9 mouse cellular contexts compared by ENCODE assay signal in the genomic region with DNA sequence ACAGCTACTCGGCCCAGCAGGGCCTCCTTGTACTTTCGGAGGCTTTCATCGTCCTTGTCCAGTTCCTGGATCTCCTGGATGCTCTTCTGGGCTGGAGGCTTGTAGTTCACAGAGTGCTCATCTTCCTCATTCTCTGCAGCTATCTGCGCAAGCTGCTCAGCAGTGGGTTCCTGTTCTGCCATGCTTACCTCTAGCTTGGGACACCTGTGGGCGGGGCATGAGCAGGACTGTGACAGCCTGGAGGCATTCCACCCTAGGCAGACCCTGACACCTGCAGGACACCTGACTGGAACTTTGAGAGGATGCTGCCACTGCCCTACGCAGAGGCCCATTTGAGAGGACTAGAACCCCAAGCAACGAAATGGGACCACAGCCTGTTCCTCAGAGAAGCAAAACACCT. TPM values are rescaled to one million over a fixed set of nuclear protein-coding genes. Genes with fewer than 3 reads are reported as not detected.
A peak's percentile ranks its signal among the peaks of the same experiment; 100 is the strongest.
DNase-seq lines count a peak whose midpoint lies in the region; ATAC-seq lines count a peak whose summit lies in the region.
"Had no signal": no experiment of that assay in that cellular context is flagged by ENCODE, and none has a peak within 500 bp of the region (broad histone marks: within the 10 kb centered on the region; RNA-seq: fewer than 3 reads in every experiment).

No protein-coding gene starts in this region.

- 53% methylated on average over 7 of the region's 7 CpGs for WGBS in heart, embryonic 14.5 days
- WGBS in midbrain, embryonic 11.5 days: 65% methylated on average over 7 of the region's 7 CpGs

- no peaks in the 10 kb centered on the region for H3K27me3 ChIP-seq in heart, embryonic 14.5 days (ENCODE audit: control insufficient read depth, insufficient read depth, low read length)
- no peaks in the 10 kb centered on the region for H3K27me3 ChIP-seq in midbrain, embryonic 11.5 days (ENCODE audit: control insufficient read depth, insufficient read depth, low read length)
- H3K27me3 ChIP-seq: Patski had no signal

- H3K36me3 ChIP-seq in heart, embryonic 14.5 days (ENCODE audit: control insufficient read depth, insufficient read depth, low read length): peaks cover 47% of the 10 kb centered on the region
- H3K36me3 ChIP-seq in midbrain, embryonic 11.5 days (ENCODE audit: control insufficient read depth, insufficient read depth, low read length): peaks cover 25% of the 10 kb centered on the region

- peak overlapping the region; percentile 95 for H3K9ac ChIP-seq in heart, embryonic 14.5 days (ENCODE audit: low read length)
- H3K9ac ChIP-seq in midbrain, embryonic 11.5 days (ENCODE audit: low read length): peak overlapping the region; percentile 96

- peak; percentile 56 for DNase-seq in cerebellum, adult 9-10 months
- DNase-seq in cerebellum, adult 11 months: no peak
- peak; percentile 29 for DNase-seq in ZHBTc4 (ENCODE audit: low read depth, low spot score)
- peak; percentile 49 to 60 for DNase-seq in kidney, postnatal 36 days
- DNase-seq in midbrain, embryonic 11.5 days (ENCODE audit: low spot score, missing footprints): no peak
- DNase-seq in frontal cortex, postnatal 14 days (ENCODE audit: low spot score in 2 of 2): no peak
- no peak for DNase-seq in frontal cortex, adult 2 months (ENCODE audit: extremely low spot score in 1 of 2, low spot score in 1 of 2)

- 0 out of 2 replicates have a peak, but pooled peaks cover 3% of the 10 kb centered on the region for H3K9me3 ChIP-seq in heart, embryonic 14.5 days (ENCODE audit: control insufficient read depth, low read length)
- H3K9me3 ChIP-seq in midbrain, embryonic 11.5 days (ENCODE audit: control insufficient read depth, low read length): no peaks in the 10 kb centered on the region; the same call in 1 of the 2 replicates

- peak overlapping the region; percentile 93 for H3K4me2 ChIP-seq in heart, embryonic 14.5 days (ENCODE audit: low read length)
- peak overlapping the region; percentile 96 for H3K4me2 ChIP-seq in midbrain, embryonic 11.5 days

- peaks cover 21 to 23% of the 10 kb centered on the region in 2 experiments for H3K4me1 ChIP-seq in heart, embryonic 14.5 days (ENCODE audit: control insufficient read depth in 2 of 2, insufficient read depth in 2 of 2, low read length in 2 of 2)
- peaks cover 22% of the 10 kb centered on the region for H3K4me1 ChIP-seq in midbrain, embryonic 11.5 days (ENCODE audit: control insufficient read depth, insufficient read depth, low read length)

- peak overlapping the region; percentile 81 to 91 for H3K4me3 ChIP-seq in heart, embryonic 14.5 days (ENCODE audit: control insufficient read depth in 1 of 2, insufficient read depth in 1 of 2, low read depth in 1 of 2, low read length in 2 of 2)
- H3K4me3 ChIP-seq in midbrain, embryonic 11.5 days (ENCODE audit: low read depth, low read length): peak overlapping the region; percentile 100

- ATAC-seq in heart, embryonic 14.5 days (ENCODE audit: insufficient number of reproducible peaks, insufficient read depth, low FRiP score, low read depth): no peak
- ATAC-seq in midbrain, embryonic 11.5 days (ENCODE audit: low FRiP score): no peak
- ATAC-seq: Patski had no signal

- peak overlapping the region; percentile 80 to 91; a peak in 3 of 4 replicates for H3K27ac ChIP-seq in heart, embryonic 14.5 days (replicated peaks in 1 of 2; ENCODE audit: control insufficient read depth in 1 of 2, insufficient read depth in 1 of 2, low read depth in 2 of 2, low read length in 2 of 2)
- no peak overlapping the region for H3K27ac ChIP-seq in midbrain, embryonic 11.5 days (ENCODE audit: low read depth, low read length)

RNA-seq across cellular contexts. Expression of a gene that starts 1.2 kb away (rescaled TPM):
- 360 and 367 TPM in 2 replicates for polyA plus RNA-seq in heart, embryonic 14.5 days (2014; fragmentation: Nextera tagmentation; extraction: Ambion mirVana)
- polyA plus RNA-seq in midbrain, embryonic 11.5 days (2014; fragmentation: Nextera tagmentation; extraction: Ambion mirVana): 521 and 583 TPM in 2 replicates
- polyA plus RNA-seq in frontal cortex, adult 2 months (2012; rRNA removed): 408 and 428 TPM in 2 replicates

RNA-seq across cellular contexts. Expression of a gene that starts 7.1 kb away (rescaled TPM):
- polyA plus RNA-seq in heart, embryonic 14.5 days (2014; fragmentation: Nextera tagmentation; extraction: Ambion mirVana): 431 and 451 TPM in 2 replicates
- polyA plus RNA-seq in midbrain, embryonic 11.5 days (2014; fragmentation: Nextera tagmentation; extraction: Ambion mirVana): 492 and 493 TPM in 2 replicates
- polyA plus RNA-seq in frontal cortex, adult 2 months (2012; rRNA removed): 103 and 109 TPM in 2 replicates

RNA-seq across cellular contexts. Expression of a gene that starts 18.0 kb away (rescaled TPM):
- polyA plus RNA-seq in heart, embryonic 14.5 days (2014; fragmentation: Nextera tagmentation; extraction: Ambion mirVana): 251 and 254 TPM in 2 replicates
- polyA plus RNA-seq in midbrain, embryonic 11.5 days (2014; fragmentation: Nextera tagmentation; extraction: Ambion mirVana): 820 and 827 TPM in 2 replicates
- 46.3 and 53.0 TPM in 2 replicates for polyA plus RNA-seq in frontal cortex, adult 2 months (2012; rRNA removed)

RNA-seq across cellular contexts. Expression of a gene that starts 18.0 kb away (rescaled TPM):
- 223 and 251 TPM in 2 replicates for polyA plus RNA-seq in heart, embryonic 14.5 days (2014; fragmentation: Nextera tagmentation; extraction: Ambion mirVana)
- 178 and 204 TPM in 2 replicates for polyA plus RNA-seq in midbrain, embryonic 11.5 days (2014; fragmentation: Nextera tagmentation; extraction: Ambion mirVana)
- 143 and 170 TPM in 2 replicates for polyA plus RNA-seq in frontal cortex, adult 2 months (2012; rRNA removed)

RNA-seq across cellular contexts. Expression of a gene that starts 28.1 kb away (rescaled TPM):
- 17.5 and 18.9 TPM in 2 replicates for polyA plus RNA-seq in heart, embryonic 14.5 days (2014; fragmentation: Nextera tagmentation; extraction: Ambion mirVana)
- 0.38 TPM in 1 of 2 replicates, not detected in the other for polyA plus RNA-seq in midbrain, embryonic 11.5 days (2014; fragmentation: Nextera tagmentation; extraction: Ambion mirVana)
- polyA plus RNA-seq in frontal cortex, adult 2 months (2012; rRNA removed): 0.84 and 1.2 TPM in 2 replicates

Comparison
In these comparisons a context has a peak if more than half of its experiments do, and no peak if none do; other contexts are left out.
1. DNase-seq: peak in cerebellum, adult 9-10 months (single experiment), ZHBTc4 (single experiment) and kidney, postnatal 36 days (2 of 2); none in cerebellum, adult 11 months (single experiment), midbrain, embryonic 11.5 days (single experiment), frontal cortex, postnatal 14 days (0 of 2) and frontal cortex, adult 2 months (0 of 2).